Mouse (Mus musculus) limb, embryonic 14.5 days (tissue): ENCODE results near the gene Rin3. TPM values are rescaled to one million over a fixed set of nuclear protein-coding genes. Genes with fewer than 3 reads are reported as not detected.

Source experiments
- ATAC-seq: fragments of 200-750 bp; cut with Nextera tagmentation; 2 replicates; pipeline ENCODE4 v1.8.0; 2017; ENCODE audit warnings: low read depth, moderate number of reproducible peaks, moderate TSS enrichment; ENCODE audit not compliant: low FRiP score
- DNase-seq: peaks from one replicate; pipeline ENCODE4 v3.0.0-alpha.2; 2015; ENCODE audit warnings: low spot score
- H3K27ac ChIP-seq: fragments of 300-500 bp; sonication (generic); replicated peaks from 2 replicates; pipeline ENCODE4 v1.5.1; 2014; ENCODE audit warnings: low read depth, mild to moderate bottlenecking, low read length, moderate library complexity, mixed read lengths
- H3K27me3 ChIP-seq: fragments of 300-500 bp; sonication (generic); 2 replicates; pipeline ENCODE4 v1.6.1; 2014; ENCODE audit warnings: low read length, mixed read lengths; ENCODE audit not compliant: control insufficient read depth, insufficient read depth
- H3K36me3 ChIP-seq: fragments of 300-500 bp; sonication (generic); 2 replicates; pipeline ENCODE4 v1.6.1; 2014; ENCODE audit warnings: mild to moderate bottlenecking, low read length, moderate library complexity, mixed read lengths; ENCODE audit not compliant: control insufficient read depth, insufficient read depth
- H3K4me1 ChIP-seq: fragments of 300-500 bp; sonication (generic); 2 replicates; pipeline ENCODE4 v1.6.1; 2014; ENCODE audit warnings: antibody characterized with exemption, low read length, mixed read lengths; ENCODE audit not compliant: control insufficient read depth, insufficient read depth
- H3K4me2 ChIP-seq: fragments of 300-500 bp; sonication (generic); replicated peaks from 2 replicates; pipeline ENCODE4 v1.6.1; 2014; ENCODE audit warnings: low read depth, mild to moderate bottlenecking, low read length, moderate library complexity; ENCODE audit not compliant: severe bottlenecking
- H3K4me3 ChIP-seq: fragments of 300-500 bp; sonication (generic); replicated peaks from 2 replicates; pipeline ENCODE4 v1.5.1; 2014; ENCODE audit warnings: low read length
- H3K9ac ChIP-seq: fragments of 300-500 bp; sonication (generic); 2 replicates; pipeline ENCODE4 v1.6.1; 2014; ENCODE audit warnings: mild to moderate bottlenecking, low read depth, low read length, moderate library complexity; ENCODE audit not compliant: severe bottlenecking
- H3K9me3 ChIP-seq: fragments of 300-500 bp; sonication (generic); 2 replicates; pipeline ENCODE4 v1.6.1; 2016; ENCODE audit warnings: low read length; ENCODE audit not compliant: control insufficient read depth
- POLR2A ChIP-seq: fragments of 200-500 bp; IDR thresholded peaks from 2 replicates; pipeline ENCODE4 v1.8.0; 2012; ENCODE audit warnings: inconsistent platforms, mild to moderate bottlenecking, moderate library complexity, borderline replicate concordance; ENCODE audit not compliant: insufficient read depth, insufficient read length; ENCODE audit errors: extremely low read depth
- WGBS: fragments of 180-500 bp; shearing (Covaris S2); extraction: QIAGEN DNeasy Blood & Tissue Kit; methylation state at CpG from one replicate; pipeline ENCODE4 v1.1.7; 2014; 5-methylcytosine and 5-hydroxymethylcytosine counted together
- polyA plus RNA-seq, 2 experiments: library from polyadenylated mRNA; depleted of rRNA in 1 of 2; stranded (reverse) in 1 of 2; unstranded in 1 of 2; fragments of >200 nt; fragmentation: Nextera tagmentation in 1 of 2; extraction: Ambion mirVana in 1 of 2; gene quantifications; 2 replicates each; pipeline versions ENCODE4 v1.2.1 to v1.2.3; 2012 to 2014

Rin3 gene
- polyA plus RNA-seq, 2 experiments = 10.0 to 10.8 TPM

- WGBS = 60% methylated on average over 4 of the region's 4 CpGs
- no peak overlapping the region for H3K4me3 ChIP-seq
- H3K4me2 ChIP-seq = no peak overlapping the region
- no peaks in the 10 kb centered on the region for H3K9me3 ChIP-seq
- peaks cover 8% of the 10 kb centered on the region; the same call in 1 of the 2 replicates for H3K36me3 ChIP-seq
- H3K9ac ChIP-seq = no peak overlapping the region
- H3K4me1 ChIP-seq = no peaks in the 10 kb centered on the region
- no peak overlapping the region for H3K27ac ChIP-seq
- no peaks in the 10 kb centered on the region for H3K27me3 ChIP-seq
- DNase-seq (no peak), ATAC-seq (no peak)
- no peak for TF ChIP-seq POLR2A
These were observed 142.3 kb downstream of the Rin3 start for GRCm38 (mm10) chr12:102425048-102425578.

- Histone ChIP-seq H3K4me1 (no peaks in the 10 kb centered on the region), H3K4me2 (no peak overlapping the region), H3K4me3 (no peak overlapping the region), H3K27me3 (no peaks in the 10 kb centered on the region), H3K27ac (no peak overlapping the region), H3K36me3 (peaks cover 8% of the 10 kb centered on the region; the same call in 1 of the 2 replicates), H3K9me3 (no peaks in the 10 kb centered on the region), H3K9ac (no peak overlapping the region)
- WGBS = 92% methylated on average over 7 of the region's 7 CpGs
- ATAC-seq = no peak
- TF ChIP-seq POLR2A = no peak
- DNase-seq = no peak
These were observed 143.4 kb downstream of the Rin3 start for GRCm38 (mm10) chr12:102426285-102426684.

- H3K4me2 ChIP-seq = no peak overlapping the region
- no peak overlapping the region for H3K27ac ChIP-seq
- H3K36me3 ChIP-seq = peaks cover 3% of the 10 kb centered on the region; the same call in 1 of the 2 replicates
- TF ChIP-seq POLR2A = no peak
- no peak for DNase-seq
- no peaks in the 10 kb centered on the region for H3K27me3 ChIP-seq
- no peaks in the 10 kb centered on the region; the same call in 1 of the 2 replicates for H3K4me1 ChIP-seq
- H3K9me3 ChIP-seq = no peaks in the 10 kb centered on the region
- 90% methylated on average over 5 of the region's 5 CpGs for WGBS
- ATAC-seq = no peak
- no peak overlapping the region for H3K9ac ChIP-seq
- H3K4me3 ChIP-seq = no peak overlapping the region
These were observed 146.8 kb downstream of the Rin3 start for GRCm38 (mm10) chr12:102429656-102430055.

- no peaks in the 10 kb centered on the region for H3K27me3 ChIP-seq
- no peaks in the 10 kb centered on the region for H3K9me3 ChIP-seq
- H3K4me1 ChIP-seq = no peaks in the 10 kb centered on the region; the same call in 1 of the 2 replicates
- H3K9ac ChIP-seq = no peak overlapping the region
- no peak overlapping the region for H3K4me2 ChIP-seq
- peaks cover 3% of the 10 kb centered on the region; the same call in 1 of the 2 replicates for H3K36me3 ChIP-seq
- ATAC-seq = no peak
- no peak for TF ChIP-seq POLR2A
- H3K4me3 ChIP-seq = no peak overlapping the region
- 78% methylated on average over 4 of the region's 4 CpGs for WGBS
- no peak for DNase-seq
- H3K27ac ChIP-seq = no peak overlapping the region
These were observed 147.4 kb downstream of the Rin3 start for GRCm38 (mm10) chr12:102430228-102430627.

- no peak overlapping the region for H3K4me2 ChIP-seq
- WGBS = 65% methylated on average over 12 of the region's 12 CpGs
- TF ChIP-seq POLR2A = no peak
- H3K4me1 ChIP-seq = no peaks in the 10 kb centered on the region; the same call in 1 of the 2 replicates
- DNase-seq (no peak), ATAC-seq (no peak)
- H3K4me3 ChIP-seq = no peak overlapping the region
- no peaks in the 10 kb centered on the region for H3K9me3 ChIP-seq
- H3K27ac ChIP-seq = no peak overlapping the region
- no peaks in the 10 kb centered on the region for H3K27me3 ChIP-seq
- H3K36me3 ChIP-seq = no peaks in the 10 kb centered on the region
- H3K9ac ChIP-seq = no peak overlapping the region
These were observed 149.4 kb downstream of the Rin3 start for GRCm38 (mm10) chr12:102432238-102432637.
